Mouse (Mus musculus) heart, embryonic 15.5 days (tissue): ENCODE measurements around the gene Slit3. TPM values are rescaled to one million over a fixed set of nuclear protein-coding genes. Genes with fewer than 3 reads are reported as not detected.

ENCODE experiments used
- ATAC-seq: fragments of 200-750 bp; cut with Nextera tagmentation; replicated peaks from 2 replicates; pipeline ENCODE4 v1.8.0; 2017; ENCODE audit warnings: low read depth, moderate TSS enrichment; ENCODE audit not compliant: insufficient number of reproducible peaks, insufficient read depth, low FRiP score
- H3K27ac ChIP-seq: fragments of 300-500 bp; sonication (generic); 2 replicates; pipeline ENCODE4 v1.5.1; 2015; ENCODE audit warnings: mild to moderate bottlenecking, inconsistent platforms
- H3K27me3 ChIP-seq: fragments of 300-500 bp; sonication (generic); 2 replicates; pipeline ENCODE4 v1.6.1; 2015; ENCODE audit warnings: inconsistent platforms
- H3K36me3 ChIP-seq: fragments of 300-500 bp; sonication (generic); 2 replicates; pipeline ENCODE4 v1.6.1; 2015; ENCODE audit warnings: mild to moderate bottlenecking, inconsistent platforms
- H3K4me1 ChIP-seq: fragments of 300-500 bp; sonication (generic); replicated peaks from 2 replicates; pipeline ENCODE4 v1.6.1; 2015; ENCODE audit warnings: inconsistent platforms
- H3K4me2 ChIP-seq: fragments of 300-500 bp; sonication (generic); 2 replicates; pipeline ENCODE4 v1.6.1; 2015; ENCODE audit warnings: inconsistent platforms, mild to moderate bottlenecking, moderate library complexity
- H3K4me3 ChIP-seq: fragments of 300-500 bp; sonication (generic); 2 replicates; pipeline ENCODE4 v1.5.1; 2015; ENCODE audit warnings: mild to moderate bottlenecking, inconsistent platforms
- H3K9ac ChIP-seq: fragments of 300-500 bp; sonication (generic); 2 replicates; pipeline ENCODE4 v1.6.1; 2015; ENCODE audit warnings: mild to moderate bottlenecking, inconsistent platforms
- H3K9me3 ChIP-seq: fragments of 300-500 bp; sonication (generic); replicated peaks from 2 replicates; pipeline ENCODE4 v1.6.1; 2016; ENCODE audit warnings: inconsistent platforms
- WGBS: fragments of 180-500 bp; shearing (Covaris S2); methylation state at CpG from one replicate; pipeline ENCODE4 v1.1.7; 2015; ENCODE audit warnings: mixed read lengths; 5-methylcytosine and 5-hydroxymethylcytosine counted together
- polyA plus RNA-seq: library from polyadenylated mRNA; unstranded; fragments of >200 nt; fragmentation: Nextera tagmentation; extraction: Ambion mirVana; gene quantifications from 2 replicates; pipeline ENCODE4 v1.2.1, GENCODE M21; 2015

Slit3 gene
- polyA plus RNA-seq, 1 experiment from 2014 or later = 11.3 TPM

DNA sequence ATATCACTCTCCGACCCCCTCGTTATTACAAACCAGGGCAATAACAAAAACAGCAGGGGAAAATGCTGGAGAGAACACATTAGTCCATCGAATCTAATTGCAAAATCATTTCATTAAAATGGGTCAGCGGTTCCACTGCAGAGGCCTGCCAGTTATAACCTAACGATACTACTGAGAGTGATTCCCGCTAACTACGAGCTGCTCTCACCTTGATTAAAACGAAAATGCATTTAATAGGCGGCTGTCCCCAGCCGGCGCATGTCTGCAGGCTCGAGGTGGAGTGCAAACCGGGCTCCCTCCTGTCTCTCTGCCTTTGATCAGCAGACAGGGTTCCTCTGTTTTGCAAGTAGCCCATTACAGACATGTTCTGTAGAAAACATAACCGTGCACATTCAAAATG lies 498.4 kb downstream of the Slit3 start:
- no peak overlapping the region for H3K4me3 ChIP-seq
- no peaks in the 10 kb centered on the region for H3K9me3 ChIP-seq
- no peak overlapping the region for H3K4me2 ChIP-seq
- no peaks in the 10 kb centered on the region for H3K36me3 ChIP-seq
- no peak overlapping the region for H3K27ac ChIP-seq
- ATAC-seq = no peak
- H3K27me3 ChIP-seq = no peaks in the 10 kb centered on the region
- H3K4me1 ChIP-seq = 0 out of 2 replicates have a peak, but pooled peaks cover 3% of the 10 kb centered on the region
- WGBS = 90% methylated on average over 14 of the region's 14 CpGs
- no peak overlapping the region for H3K9ac ChIP-seq

DNA sequence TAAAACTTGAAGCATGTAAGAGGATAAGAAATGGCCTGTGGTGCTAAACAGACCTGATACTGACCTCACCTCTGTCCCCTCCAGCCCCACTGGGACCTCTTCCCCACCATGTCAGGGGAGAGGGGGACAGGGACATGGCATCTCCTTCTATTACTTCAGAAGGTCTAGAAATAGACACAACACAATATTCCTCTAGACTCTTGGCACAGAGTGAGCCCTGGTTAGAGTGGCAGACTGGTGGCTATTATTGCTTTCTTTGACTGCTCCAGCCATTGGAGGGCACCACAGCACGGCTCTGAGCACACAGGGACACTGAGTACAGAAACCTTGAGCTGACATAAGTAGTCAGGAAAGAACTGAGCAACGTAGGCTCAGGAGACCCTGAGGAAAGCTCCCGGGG lies 501.7 kb downstream of the Slit3 start:
- 85% methylated on average over 3 of the region's 3 CpGs for WGBS
- Histone ChIP-seq H3K27me3 (no peaks in the 10 kb centered on the region), H3K27ac (no peak overlapping the region), H3K9me3 (no peaks in the 10 kb centered on the region), H3K9ac (no peak overlapping the region), H3K4me2 (no peak overlapping the region), H3K4me3 (no peak overlapping the region), H3K36me3 (no peaks in the 10 kb centered on the region), H3K4me1 (peaks cover 30% of the 10 kb centered on the region)
- ATAC-seq = no peak

DNA sequence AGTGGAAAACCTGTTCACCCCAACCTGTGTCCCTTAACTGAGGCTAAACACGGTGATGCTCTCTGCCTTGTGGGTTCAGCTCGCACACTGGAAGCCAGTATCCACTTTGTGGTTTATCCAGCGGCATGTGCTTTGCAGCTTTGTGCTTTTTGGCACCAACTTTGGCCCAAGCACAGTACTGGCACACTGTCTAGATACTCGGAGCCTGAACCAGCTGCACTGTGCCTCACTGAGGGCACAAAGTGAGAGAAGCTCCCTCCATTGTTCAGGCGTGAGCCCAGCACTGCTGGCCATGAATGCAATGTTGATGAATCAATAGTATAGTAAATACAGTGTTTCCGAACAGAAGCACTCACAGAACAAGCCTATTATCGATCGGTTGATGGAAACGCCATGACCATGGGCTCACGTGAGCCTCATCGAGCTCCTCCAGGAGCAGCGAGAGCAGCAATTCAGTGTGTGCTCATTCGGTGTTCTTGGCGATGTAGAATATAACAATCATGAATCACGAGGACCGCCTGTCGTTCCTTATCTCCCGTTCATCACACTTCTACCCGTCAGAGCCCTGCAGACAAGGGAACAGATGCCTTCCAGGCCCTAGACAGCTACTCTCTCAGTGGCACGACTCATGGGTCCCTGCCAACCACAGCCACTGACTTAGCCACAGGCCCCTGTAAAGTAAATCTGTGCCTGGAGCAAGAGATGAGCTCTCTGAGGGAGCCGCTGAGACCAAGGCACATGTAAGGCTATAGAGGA lies 503.7 kb downstream of the Slit3 start:
- ATAC-seq = peak; percentile 57; the same call in 1 of the 2 replicates
- H3K9me3 ChIP-seq = no peaks in the 10 kb centered on the region
- no peak overlapping the region for H3K4me3 ChIP-seq
- 57% methylated on average over 21 of the region's 21 CpGs for WGBS
- H3K36me3 ChIP-seq = no peaks in the 10 kb centered on the region
- no peaks in the 10 kb centered on the region for H3K27me3 ChIP-seq
- no peak overlapping the region for H3K9ac ChIP-seq
- H3K4me1 ChIP-seq = peaks cover 33% of the 10 kb centered on the region
- H3K4me2 ChIP-seq = no peak overlapping the region
- H3K27ac ChIP-seq = peak overlapping the region; percentile 44

DNA sequence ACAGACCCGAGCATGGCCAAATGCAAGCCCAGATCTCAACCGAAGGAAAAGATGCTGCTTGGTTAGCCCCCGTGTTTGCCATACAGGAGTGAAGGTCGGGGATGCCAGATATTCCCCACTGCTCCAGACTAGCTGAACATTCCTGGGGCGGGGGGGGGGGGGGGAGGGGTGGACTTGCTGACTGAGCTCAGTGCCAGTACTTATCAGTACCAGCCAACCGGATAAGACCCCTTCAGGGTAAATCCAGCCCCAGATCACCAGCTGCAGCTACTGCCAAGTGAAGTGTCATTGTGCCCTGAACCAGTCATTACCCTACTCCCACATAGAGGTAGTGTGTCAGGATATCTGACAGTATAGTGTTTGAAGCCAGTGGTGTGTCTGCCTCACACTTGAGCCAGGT lies 504.6 kb downstream of the Slit3 start:
- H3K27ac ChIP-seq = peak overlapping the region; percentile 44; the same call in 1 of the 2 replicates
- no peaks in the 10 kb centered on the region for H3K9me3 ChIP-seq
- no peak overlapping the region for H3K4me3 ChIP-seq
- 29% methylated on average over 6 of the region's 6 CpGs for WGBS
- H3K27me3 ChIP-seq = no peaks in the 10 kb centered on the region
- H3K4me2 ChIP-seq = no peak overlapping the region
- ATAC-seq = peak; percentile 54
- H3K4me1 ChIP-seq = peaks cover 33% of the 10 kb centered on the region
- H3K9ac ChIP-seq = no peak overlapping the region
- no peaks in the 10 kb centered on the region for H3K36me3 ChIP-seq

DNA sequence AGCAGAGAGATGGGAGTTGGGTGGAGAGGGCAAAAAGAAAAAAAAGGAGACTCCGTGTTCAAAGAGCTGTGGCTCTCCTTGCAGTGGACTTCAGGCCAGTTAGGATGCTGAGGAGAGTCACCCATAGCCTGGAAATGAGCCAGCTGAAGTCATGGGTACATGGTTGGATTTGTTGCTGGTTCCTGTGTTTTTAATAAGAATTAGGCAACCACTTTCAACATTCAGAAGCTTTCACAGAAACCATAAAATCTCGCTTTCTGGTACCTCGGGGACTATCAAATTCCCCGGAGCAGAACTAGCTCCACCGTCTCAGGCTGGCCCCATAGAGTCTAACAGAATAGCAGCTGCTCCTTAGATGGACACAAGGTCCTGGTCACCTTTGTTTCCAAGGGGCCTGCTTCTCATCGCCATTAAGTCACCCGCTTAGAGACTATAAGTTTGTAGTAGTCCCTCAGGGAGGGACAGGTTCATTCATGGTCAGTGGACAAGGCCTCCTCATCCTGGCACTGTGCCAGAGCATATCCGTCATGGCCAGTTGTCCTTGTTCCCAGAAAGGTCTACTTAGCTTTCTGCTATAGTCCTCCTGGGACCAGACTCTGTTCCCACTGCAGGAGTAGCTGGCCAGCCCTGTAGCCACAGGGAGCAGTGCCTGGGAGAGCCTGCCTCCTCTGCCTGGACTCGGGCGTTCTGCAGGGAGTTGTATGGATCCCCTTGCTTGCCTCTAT lies 505.3 kb downstream of the Slit3 start:
- Histone ChIP-seq H3K4me1 (peaks cover 30% of the 10 kb centered on the region), H3K4me3 (no peak overlapping the region)

DNA sequence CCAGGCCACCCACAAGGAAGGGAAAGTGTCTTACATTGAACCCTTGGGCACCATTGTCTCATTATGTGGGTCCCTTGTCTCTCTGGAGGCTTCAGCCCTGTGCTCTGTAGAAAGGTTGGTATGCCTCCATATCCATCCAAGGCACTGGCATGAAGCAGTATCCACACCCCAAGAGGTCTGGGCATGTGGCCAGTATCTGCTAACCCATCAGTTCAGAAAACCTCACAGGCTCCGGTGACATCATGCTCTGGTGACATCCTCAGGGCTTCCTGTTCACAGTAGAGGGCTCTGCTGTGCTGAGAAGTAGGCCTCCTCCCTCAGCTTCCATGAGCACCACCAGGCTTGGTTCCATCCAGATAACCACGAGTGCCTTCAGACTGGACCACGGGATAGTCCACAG lies 506.8 kb downstream of the Slit3 start:
- no peak overlapping the region for H3K27ac ChIP-seq
- no peak overlapping the region for H3K4me2 ChIP-seq
- H3K9ac ChIP-seq = no peak overlapping the region
- H3K9me3 ChIP-seq = no peaks in the 10 kb centered on the region
- H3K4me3 ChIP-seq = no peak overlapping the region
- H3K36me3 ChIP-seq = no peaks in the 10 kb centered on the region
- ATAC-seq = no peak
- 54% methylated on average over 3 of the region's 3 CpGs for WGBS
- no peaks in the 10 kb centered on the region for H3K27me3 ChIP-seq
- peaks cover 30% of the 10 kb centered on the region for H3K4me1 ChIP-seq

More for the DNA sequence above, 505.3 kb downstream of the Slit3 start:
- ATAC-seq = no peak
- 0 out of 2 replicates have a peak overlapping the region, but pooled peaks have one; percentile 1 for H3K27ac ChIP-seq
- WGBS = 73% methylated on average over 10 of the region's 10 CpGs
- no peak overlapping the region for H3K4me2 ChIP-seq
- H3K27me3 ChIP-seq = no peaks in the 10 kb centered on the region
- H3K9ac ChIP-seq = no peak overlapping the region
- H3K36me3 ChIP-seq = no peaks in the 10 kb centered on the region
- no peaks in the 10 kb centered on the region for H3K9me3 ChIP-seq

DNA sequence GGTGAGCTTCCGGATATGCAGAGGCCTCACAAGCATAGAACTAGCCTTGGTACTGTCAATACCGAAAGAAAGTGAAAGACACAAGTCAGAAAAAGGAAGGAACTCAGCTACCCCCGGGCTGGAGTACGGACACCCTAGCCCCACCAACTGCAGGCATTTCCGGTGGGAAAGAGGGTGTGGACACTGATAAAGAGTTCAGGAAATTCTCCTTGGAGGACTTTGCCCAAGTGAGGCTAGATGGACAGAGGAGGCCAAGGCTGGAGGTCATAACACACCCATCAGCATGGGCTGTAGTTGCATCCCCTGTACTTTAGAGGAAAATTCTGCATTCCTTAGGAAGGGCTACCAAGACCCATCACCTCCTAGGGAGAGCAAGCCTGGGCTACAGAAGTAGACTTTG lies 511.2 kb downstream of the Slit3 start:
- H3K9me3 ChIP-seq = no peaks in the 10 kb centered on the region
- 0 out of 2 replicates have a peak, but pooled peaks cover 3% of the 10 kb centered on the region for H3K27me3 ChIP-seq
- H3K36me3 ChIP-seq = no peaks in the 10 kb centered on the region
- H3K9ac ChIP-seq = no peak overlapping the region
- H3K27ac ChIP-seq = no peak overlapping the region
- no peak overlapping the region for H3K4me2 ChIP-seq
- WGBS = 74% methylated on average over 5 of the region's 5 CpGs
- no peak for ATAC-seq
- no peak overlapping the region for H3K4me3 ChIP-seq
- H3K4me1 ChIP-seq = peaks cover 16% of the 10 kb centered on the region

DNA sequence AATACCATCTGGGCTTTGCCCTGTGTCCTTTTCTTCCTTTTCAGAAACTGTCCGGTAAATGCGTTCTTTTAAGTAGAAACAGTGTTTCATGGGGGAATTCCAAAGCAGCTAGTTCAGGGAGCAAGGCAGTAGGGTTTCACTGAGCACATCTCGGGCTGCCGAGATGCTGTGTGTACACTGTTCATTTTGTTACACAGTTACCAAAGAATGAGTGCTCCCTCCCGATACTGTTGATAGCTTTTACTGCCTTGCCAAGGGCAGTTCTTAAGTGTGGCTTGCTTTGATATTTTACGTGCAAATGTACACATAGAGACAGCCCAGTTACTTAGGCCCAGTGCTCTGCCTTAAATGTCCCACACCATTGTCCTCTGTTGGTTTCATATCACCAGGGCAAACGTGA lies 516.1 kb downstream of the Slit3 start:
- WGBS = 81% methylated on average over 7 of the region's 7 CpGs
- ATAC-seq = no peak
- no peak overlapping the region for H3K27ac ChIP-seq

DNA sequence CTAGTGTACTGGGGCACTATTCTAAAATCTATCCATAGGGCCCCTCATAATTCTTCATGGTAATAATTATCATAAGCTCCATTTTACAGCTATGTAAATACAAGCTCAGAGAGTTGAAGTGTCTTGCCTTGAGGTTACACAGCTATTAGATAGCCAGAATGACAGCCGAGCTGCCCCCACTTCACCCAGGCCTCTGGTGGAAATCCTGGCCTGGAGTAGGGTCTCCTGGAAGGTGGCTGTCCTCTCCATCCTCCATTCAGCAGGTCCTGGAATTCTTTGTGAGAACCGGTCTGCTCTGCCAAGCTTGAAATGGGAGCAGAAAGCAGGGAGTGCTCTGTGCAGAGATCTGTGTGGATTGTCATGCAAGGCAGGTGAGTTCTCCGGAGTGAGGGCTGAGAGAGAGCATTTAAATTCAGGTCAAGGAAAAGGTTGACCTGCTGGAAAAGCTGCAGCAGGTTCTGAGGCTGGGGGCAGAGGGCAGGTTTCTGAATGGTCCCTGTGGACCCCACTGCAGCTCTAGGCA lies 517.9 kb downstream of the Slit3 start:
- no peaks in the 10 kb centered on the region for H3K36me3 ChIP-seq
- H3K4me3 ChIP-seq = no peak overlapping the region
- H3K4me2 ChIP-seq = no peak overlapping the region
- 27% methylated on average over 3 of the region's 3 CpGs for WGBS
- H3K9me3 ChIP-seq = no peaks in the 10 kb centered on the region
- ATAC-seq = no peak
- H3K27ac ChIP-seq = no peak overlapping the region
- H3K4me1 ChIP-seq = peaks cover 7% of the 10 kb centered on the region
- H3K27me3 ChIP-seq = no peaks in the 10 kb centered on the region
- H3K9ac ChIP-seq = no peak overlapping the region

More for the DNA sequence above, 516.1 kb downstream of the Slit3 start:
- Histone ChIP-seq H3K27me3 (0 out of 2 replicates have a peak, but pooled peaks cover 3% of the 10 kb centered on the region), H3K4me1 (peaks cover 7% of the 10 kb centered on the region), H3K4me2 (no peak overlapping the region), H3K9me3 (no peaks in the 10 kb centered on the region), H3K9ac (no peak overlapping the region), H3K4me3 (no peak overlapping the region), H3K36me3 (no peaks in the 10 kb centered on the region)

DNA sequence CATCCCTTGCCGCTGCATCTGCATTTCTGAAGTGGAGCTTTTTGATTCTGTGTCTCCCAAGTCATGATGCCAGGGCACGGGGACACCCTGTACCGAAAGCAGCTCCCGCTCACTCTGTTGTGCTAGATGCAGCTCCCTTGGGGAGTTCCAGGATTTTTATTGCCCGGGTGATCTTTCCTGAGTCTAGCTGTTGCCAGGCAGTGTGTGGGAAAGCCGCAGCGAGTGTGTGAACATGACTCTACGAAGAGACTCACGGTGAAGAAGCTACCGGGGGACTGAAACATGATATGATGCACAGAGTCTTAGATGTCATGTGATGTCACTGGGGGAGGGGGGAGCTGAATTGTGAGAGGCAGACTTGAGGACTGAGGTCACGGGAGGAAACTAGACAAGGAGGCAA lies 518.4 kb downstream of the Slit3 start:
- ATAC-seq = no peak
- no peak overlapping the region for H3K9ac ChIP-seq
- no peak overlapping the region for H3K27ac ChIP-seq
- no peaks in the 10 kb centered on the region for H3K27me3 ChIP-seq
- no peak overlapping the region for H3K4me3 ChIP-seq
- no peaks in the 10 kb centered on the region for H3K36me3 ChIP-seq
- peaks cover 7% of the 10 kb centered on the region for H3K4me1 ChIP-seq
- no peaks in the 10 kb centered on the region for H3K9me3 ChIP-seq
- 48% methylated on average over 11 of the region's 11 CpGs for whole genome bisulfite sequencing
- H3K4me2 ChIP-seq = no peak overlapping the region

DNA sequence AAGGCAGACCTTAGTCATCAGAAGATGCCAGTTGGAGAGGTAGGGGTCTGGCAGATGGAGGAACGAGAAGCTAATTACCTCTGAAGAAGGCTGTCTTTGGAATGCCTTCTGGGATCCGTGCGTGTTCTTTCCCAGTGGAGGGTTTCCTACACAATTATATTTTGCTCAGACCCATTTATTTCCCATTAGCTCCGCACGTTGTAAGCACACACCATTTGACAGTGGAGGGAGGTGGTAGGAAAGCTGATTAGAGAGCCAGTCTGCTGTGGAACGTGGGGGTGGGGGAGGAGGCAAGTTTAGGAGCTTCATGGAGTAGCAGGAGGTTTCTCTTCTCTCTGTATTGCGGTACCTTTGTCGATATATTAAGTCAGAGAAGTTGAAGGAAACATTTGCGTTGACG lies 530.3 kb downstream of the Slit3 start:
- no peak for ATAC-seq
- Histone ChIP-seq H3K36me3 (no peaks in the 10 kb centered on the region), H3K27me3 (no peaks in the 10 kb centered on the region), H3K4me1 (peaks cover 9% of the 10 kb centered on the region), H3K9ac (no peak overlapping the region), H3K9me3 (no peaks in the 10 kb centered on the region), H3K4me3 (no peak overlapping the region), H3K27ac (no peak overlapping the region), H3K4me2 (no peak overlapping the region)
- 80% methylated on average over 10 of the region's 10 CpGs for whole genome bisulfite sequencing
